Mouse (Mus musculus): ENCODE results near the gene Acad10. TPM values are rescaled to one million over a fixed set of nuclear protein-coding genes. Genes with fewer than 3 reads are reported as not detected.

The Acad10 gene
- polyA plus RNA-seq, 2 experiments = 1.7 to 2.2 TPM

DNA sequence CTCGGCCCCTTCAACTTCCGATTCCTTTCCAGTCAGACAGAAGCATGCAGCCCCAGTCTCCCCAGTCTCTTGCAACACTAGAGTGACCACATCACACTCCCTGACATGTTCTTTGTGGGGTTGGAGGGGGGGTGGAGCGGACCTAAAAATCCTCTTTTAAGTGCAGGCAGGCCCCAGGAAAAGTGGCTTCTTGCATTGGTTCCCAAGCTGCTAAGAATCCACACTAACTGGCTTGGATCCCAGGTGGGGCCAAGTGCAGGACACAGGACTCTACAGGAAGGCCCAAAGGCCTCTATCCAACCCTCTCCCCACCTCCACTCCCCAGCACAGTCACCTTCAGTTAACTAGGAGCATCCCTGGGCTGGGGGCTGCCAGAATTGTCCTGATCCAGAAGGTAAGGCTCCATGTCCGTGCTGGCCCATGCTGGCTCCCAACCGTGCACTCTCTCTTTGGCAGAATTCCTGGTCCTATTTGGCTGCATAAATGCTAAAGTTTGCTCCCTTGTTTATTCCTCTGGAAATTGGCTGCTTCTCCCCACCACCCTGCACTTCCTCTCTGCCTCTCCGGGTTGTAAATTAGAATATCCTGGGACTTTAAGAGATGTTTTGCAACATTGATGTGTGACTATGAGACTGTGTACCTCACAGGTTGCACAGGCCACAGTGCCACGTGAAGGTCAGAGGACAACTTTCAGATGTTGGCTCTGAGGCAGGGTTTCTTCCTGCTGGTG is 30.3 kb upstream of the Acad10 start:
- Histone ChIP-seq H3K27me3 (ENCODE audit: control insufficient read depth, insufficient read depth, low read length) (no peaks in the 10 kb centered on the region), H3K4me2 (ENCODE audit: low read depth) (no peak overlapping the region), H3K9me3 (ENCODE audit: control insufficient read depth, low read length) (no peaks in the 10 kb centered on the region), H3K9ac (replicated peaks) (no peak overlapping the region), H3K27ac (no peak overlapping the region), H3K4me3 (ENCODE audit: insufficient read depth in 1 of 2, low read depth in 2 of 2, low read length in 2 of 2) (no peak overlapping the region), H3K36me3 (replicated peaks; ENCODE audit: control insufficient read depth, insufficient read depth, low read depth) (no peaks in the 10 kb centered on the region; the same call in 1 of the 2 replicates), H3K4me1 (replicated peaks; ENCODE audit: control insufficient read depth in 2 of 2, insufficient read depth in 2 of 2, low read length in 1 of 2) (peaks cover 0 to 7% of the 10 kb centered on the region in 2 experiments; a peak in 1 of 4 replicates)
- 56% methylated on average over 7 of the region's 7 CpGs for WGBS (ENCODE audit: insufficient replicate concordance)
- TF ChIP-seq EP300 (IDR thresholded peaks at IDR 0.05; ENCODE audit: low read depth) (no peak), CTCF (IDR thresholded peaks at IDR 0.05; ENCODE audit: low read depth) (no peak)
- DNase-seq (ENCODE audit: low read depth in 3 of 3, low spot score in 3 of 3) (no peak), ATAC-seq (ENCODE audit: insufficient read depth) (peak; percentile 38; the same call in 1 of the 2 replicates)

DNA sequence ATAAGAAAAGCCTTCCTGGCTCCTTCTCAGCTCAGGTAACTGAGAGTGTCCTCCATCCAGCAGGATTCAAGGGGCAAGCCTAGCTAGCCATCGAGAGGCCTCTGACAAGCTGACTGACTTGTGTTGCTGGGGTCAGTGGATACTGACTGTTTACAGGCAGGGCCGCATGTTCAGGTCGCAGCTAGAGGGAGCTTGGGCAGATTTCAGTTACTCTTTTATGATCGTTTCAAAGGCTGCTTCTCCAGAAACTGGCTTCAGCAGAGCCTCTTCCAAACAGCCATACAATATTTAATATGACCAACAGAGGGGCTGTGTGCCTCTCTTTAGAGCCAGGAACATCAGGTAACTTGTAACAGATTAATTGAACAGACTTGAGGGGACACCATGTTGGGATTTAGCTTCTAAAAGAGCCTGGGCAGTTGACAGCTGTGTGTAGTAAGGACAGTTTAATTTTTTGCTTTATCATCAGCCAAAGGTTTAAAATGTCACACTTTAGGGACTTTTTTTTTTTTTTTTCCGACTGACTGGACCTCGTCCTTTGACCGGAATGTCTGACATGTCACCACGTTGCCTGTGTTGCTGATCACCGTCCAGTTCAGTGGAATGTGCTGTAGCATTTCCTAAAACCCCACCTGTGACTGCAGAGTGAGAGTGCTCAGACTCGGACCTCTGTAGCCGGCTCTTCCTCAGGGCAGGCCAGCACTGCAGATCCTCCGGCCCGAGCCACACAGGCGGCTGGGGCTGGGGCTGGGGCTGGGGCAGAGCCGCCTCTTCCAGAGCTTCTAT is 26.0 kb upstream of the Acad10 start:
- no peak overlapping the region for H3K27ac ChIP-seq

DNA sequence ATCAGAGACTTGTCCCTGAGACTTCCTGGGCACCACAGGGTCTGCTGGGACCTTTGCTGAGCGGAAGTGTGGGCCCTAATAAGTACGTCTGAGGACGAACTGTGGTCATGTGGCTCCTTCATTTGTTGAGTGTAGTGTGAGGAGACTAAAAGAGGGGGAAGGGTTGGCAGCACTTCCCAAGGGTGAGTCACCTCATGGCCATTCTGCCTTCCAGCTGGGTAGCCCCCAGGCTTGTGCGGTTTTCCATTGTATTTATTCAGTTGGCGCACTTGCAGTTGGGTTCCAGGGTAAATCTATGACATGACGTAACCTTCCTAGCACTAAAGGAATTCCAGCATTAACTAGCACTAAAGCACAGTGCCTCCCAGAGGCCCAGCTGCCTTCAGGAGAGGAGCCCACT is 25.2 kb upstream of the Acad10 start:
- Histone ChIP-seq H3K27me3 (ENCODE audit: control insufficient read depth, insufficient read depth, low read length) (no peaks in the 10 kb centered on the region), H3K27ac (no peak overlapping the region), H3K9me3 (ENCODE audit: control insufficient read depth, low read length) (no peaks in the 10 kb centered on the region), H3K4me2 (ENCODE audit: low read depth) (no peak overlapping the region), H3K4me3 (ENCODE audit: insufficient read depth in 1 of 2, low read depth in 2 of 2, low read length in 2 of 2) (no peak overlapping the region), H3K36me3 (replicated peaks; ENCODE audit: control insufficient read depth, insufficient read depth, low read depth) (peaks cover 24% of the 10 kb centered on the region), H3K9ac (replicated peaks) (no peak overlapping the region), H3K4me1 (replicated peaks; ENCODE audit: control insufficient read depth in 2 of 2, insufficient read depth in 2 of 2, low read length in 1 of 2) (peaks cover 0 to 3% of the 10 kb centered on the region in 2 experiments; a peak in 1 of 4 replicates)
- 84% methylated on average over 6 of the region's 6 CpGs for WGBS (ENCODE audit: insufficient replicate concordance)
- no peak for TF ChIP-seq EP300 (IDR thresholded peaks at IDR 0.05; ENCODE audit: low read depth)
- no peak for TF ChIP-seq CTCF (IDR thresholded peaks at IDR 0.05; ENCODE audit: low read depth)
- DNase-seq (ENCODE audit: low read depth in 3 of 3, low spot score in 3 of 3) (no peak), ATAC-seq (ENCODE audit: insufficient read depth) (no peak)

More for the DNA sequence above, 26.0 kb upstream of the Acad10 start:
- no peak for DNase-seq (ENCODE audit: low read depth in 3 of 3, low spot score in 3 of 3)
- no peak for ATAC-seq (ENCODE audit: insufficient read depth)
- Histone ChIP-seq H3K9me3 (ENCODE audit: control insufficient read depth, low read length) (no peaks in the 10 kb centered on the region), H3K4me3 (ENCODE audit: insufficient read depth in 1 of 2, low read depth in 2 of 2, low read length in 2 of 2) (no peak overlapping the region), H3K9ac (replicated peaks) (no peak overlapping the region), H3K27me3 (ENCODE audit: control insufficient read depth, insufficient read depth, low read length) (no peaks in the 10 kb centered on the region), H3K4me1 (replicated peaks; ENCODE audit: control insufficient read depth in 2 of 2, insufficient read depth in 2 of 2, low read length in 1 of 2) (peaks cover 0 to 7% of the 10 kb centered on the region in 2 experiments; a peak in 1 of 4 replicates), H3K36me3 (replicated peaks; ENCODE audit: control insufficient read depth, insufficient read depth, low read depth) (peaks cover 24% of the 10 kb centered on the region), H3K4me2 (ENCODE audit: low read depth) (no peak overlapping the region)
- 79% methylated on average over 15 of the region's 15 CpGs for WGBS (ENCODE audit: insufficient replicate concordance)
- TF ChIP-seq EP300 (IDR thresholded peaks at IDR 0.05; ENCODE audit: low read depth) = no peak
- peak; percentile 42 for TF ChIP-seq CTCF (IDR thresholded peaks at IDR 0.05; ENCODE audit: low read depth)

DNA sequence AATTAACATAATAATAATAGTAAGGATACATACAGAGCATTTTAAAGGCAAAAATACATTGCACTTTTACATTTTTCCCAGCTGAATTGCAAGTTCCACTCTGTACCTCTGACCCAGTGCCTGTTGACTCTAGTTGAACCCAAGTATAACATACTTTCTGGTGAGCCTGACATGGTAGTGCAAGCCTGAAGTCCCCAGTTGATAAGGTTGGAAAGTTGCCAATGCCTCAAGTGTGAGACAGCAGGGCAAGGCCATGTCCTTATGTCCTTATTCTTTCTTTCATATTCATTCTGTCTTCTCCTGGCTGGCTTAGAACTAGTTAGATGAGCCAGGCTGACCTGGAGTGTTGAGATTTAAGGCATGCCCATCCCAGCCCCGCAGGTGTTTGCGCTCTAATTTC is 21.9 kb upstream of the Acad10 start:
- H3K4me3 ChIP-seq (ENCODE audit: insufficient read depth in 1 of 2, low read depth in 2 of 2, low read length in 2 of 2) = no peak overlapping the region
- 90% methylated on average over 2 of the region's 2 CpGs for WGBS (ENCODE audit: insufficient replicate concordance)
- H3K36me3 ChIP-seq (replicated peaks; ENCODE audit: control insufficient read depth, insufficient read depth, low read depth) = peaks cover 43% of the 10 kb centered on the region

DNA sequence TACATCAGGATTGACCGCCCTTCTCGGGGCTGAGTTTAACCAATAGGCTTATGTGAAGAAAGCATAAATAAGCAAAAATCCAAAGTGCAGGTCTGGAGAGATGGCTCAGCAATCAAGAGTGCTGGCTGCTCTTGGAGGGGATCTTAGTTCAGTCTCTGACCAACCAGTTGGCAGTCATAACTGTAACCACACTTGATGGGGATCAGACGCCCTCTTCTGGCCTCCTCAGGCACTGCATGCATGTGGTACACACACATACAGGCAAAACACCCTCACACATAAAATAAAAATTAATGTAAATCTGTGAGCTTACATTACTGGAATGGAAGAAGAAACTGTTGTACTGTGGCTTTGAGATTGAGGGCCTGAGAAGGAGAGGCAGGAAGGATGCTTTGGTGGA is 10.1 kb upstream of the Acad10 start:
- DNase-seq (ENCODE audit: low read depth in 3 of 3, low spot score in 3 of 3) (peak in 1 of 3 experiments; percentile 18), ATAC-seq (ENCODE audit: insufficient read depth) (no peak)
- H3K27me3 ChIP-seq (ENCODE audit: control insufficient read depth, insufficient read depth, low read length) = no peaks in the 10 kb centered on the region
- H3K4me2 ChIP-seq (ENCODE audit: low read depth) = no peak overlapping the region
- TF ChIP-seq CTCF (IDR thresholded peaks at IDR 0.05; ENCODE audit: low read depth) = peak; percentile 80
- no peak for TF ChIP-seq EP300 (IDR thresholded peaks at IDR 0.05; ENCODE audit: low read depth)
- no peak overlapping the region for H3K9ac ChIP-seq (replicated peaks)
- peaks cover 16% of the 10 kb centered on the region for H3K36me3 ChIP-seq (replicated peaks; ENCODE audit: control insufficient read depth, insufficient read depth, low read depth)
- H3K4me1 ChIP-seq (replicated peaks; ENCODE audit: control insufficient read depth in 2 of 2, insufficient read depth in 2 of 2, low read length in 1 of 2) = no peaks in the 10 kb centered on the region; a peak in 1 of 4 replicates
- no peaks in the 10 kb centered on the region for H3K9me3 ChIP-seq (ENCODE audit: control insufficient read depth, low read length)
- no peak overlapping the region for H3K4me3 ChIP-seq (ENCODE audit: insufficient read depth in 1 of 2, low read depth in 2 of 2, low read length in 2 of 2)
- H3K27ac ChIP-seq = no peak overlapping the region
- WGBS (ENCODE audit: insufficient replicate concordance) = 64% methylated on average over 3 of the region's 3 CpGs

More for the DNA sequence above, 21.9 kb upstream of the Acad10 start:
- TF ChIP-seq CTCF (IDR thresholded peaks at IDR 0.05; ENCODE audit: low read depth) (no peak), EP300 (IDR thresholded peaks at IDR 0.05; ENCODE audit: low read depth) (no peak)
- Histone ChIP-seq H3K4me2 (ENCODE audit: low read depth) (no peak overlapping the region), H3K9ac (replicated peaks) (no peak overlapping the region), H3K27ac (no peak overlapping the region), H3K27me3 (ENCODE audit: control insufficient read depth, insufficient read depth, low read length) (no peaks in the 10 kb centered on the region), H3K9me3 (ENCODE audit: control insufficient read depth, low read length) (no peaks in the 10 kb centered on the region), H3K4me1 (replicated peaks; ENCODE audit: control insufficient read depth in 2 of 2, insufficient read depth in 2 of 2, low read length in 1 of 2) (no peaks in the 10 kb centered on the region)
- DNase-seq (ENCODE audit: low read depth in 3 of 3, low spot score in 3 of 3) (no peak), ATAC-seq (ENCODE audit: insufficient read depth) (no peak)
